Mouse (Mus musculus): ENCODE results near the gene Olfr1373. TPM values are rescaled to one million over a fixed set of nuclear protein-coding genes. Genes with fewer than 3 reads are reported as not detected.

The Olfr1373 gene
- polyA plus RNA-seq, 1 experiment = not detected

GRCm38 (mm10) chr11:52106438-52106837, 38.9 kb downstream of the Olfr1373 start:
- peak; percentile 52 for DNase-seq (ENCODE audit: low read depth)

- DNase-seq (ENCODE audit: low read depth) = no peak
Measured at GRCm38 (mm10) chr11:52106037-52106436, 39.3 kb downstream of the Olfr1373 start.

- DNase-seq (ENCODE audit: low read depth) = no peak
Measured at GRCm38 (mm10) chr11:52105503-52105902, 39.8 kb downstream of the Olfr1373 start.

GRCm38 (mm10) chr11:52102977-52103376, 42.4 kb downstream of the Olfr1373 start:
- no peak for DNase-seq (ENCODE audit: low read depth)

- no peak for DNase-seq (ENCODE audit: low read depth)
Measured at GRCm38 (mm10) chr11:52099771-52100219, 45.5 kb downstream of the Olfr1373 start.

- no peak for DNase-seq (ENCODE audit: low read depth)
Measured at GRCm38 (mm10) chr11:52099031-52099761, 46.1 kb downstream of the Olfr1373 start.

GRCm38 (mm10) chr11:52098398-52098946, 46.9 kb downstream of the Olfr1373 start, which contains the start of gene Ppp2ca:
Gene Ppp2ca, plus strand, starts transcription at chr11:52098681.
- DNase-seq (ENCODE audit: low read depth) = peak; percentile 79

GRCm38 (mm10) chr11:52097596-52097995, 47.7 kb downstream of the Olfr1373 start:
- DNase-seq (ENCODE audit: low read depth) = no peak

GRCm38 (mm10) chr11:52097016-52097415, 48.3 kb downstream of the Olfr1373 start:
- DNase-seq (ENCODE audit: low read depth) = no peak

Other genes with a start within 250 kb of the Olfr1373 start
- 20.2 and 21.1 TPM in 2 replicates for gene Cdkn2aipnl, start 177.9 kb downstream of the Olfr1373 start, polyA plus RNA-seq (2012; rRNA removed)
- 65.7 and 67.7 TPM in 2 replicates for gene Ube2b, start 144.8 kb downstream of the Olfr1373 start, polyA plus RNA-seq (2012; rRNA removed)
- gene Cdkl3, start 141.3 kb downstream of the Olfr1373 start, polyA plus RNA-seq (2012; rRNA removed) = 3.3 and 5.4 TPM in 2 replicates
- gene Ppp2ca, start 46.8 kb downstream of the Olfr1373 start, polyA plus RNA-seq (2012; rRNA removed) = 38.6 and 41.6 TPM in 2 replicates
- gene Olfr1371, start 68.5 kb upstream of the Olfr1373 start, polyA plus RNA-seq (2012; rRNA removed) = not detected in 2 replicates
- 38.5 and 43.8 TPM in 2 replicates for gene Skp1a, start 86.5 kb upstream of the Olfr1373 start, polyA plus RNA-seq (2012; rRNA removed)
- gene Tcf7, start 137.5 kb upstream of the Olfr1373 start, polyA plus RNA-seq (2012; rRNA removed) = 66.3 and 92.5 TPM in 2 replicates
- gene Vdac1, start 215.3 kb upstream of the Olfr1373 start, polyA plus RNA-seq (2012; rRNA removed) = 110 and 115 TPM in 2 replicates